Comparison of ENCODE assay signal across 12 mouse cellular contexts in the genomic region with DNA sequence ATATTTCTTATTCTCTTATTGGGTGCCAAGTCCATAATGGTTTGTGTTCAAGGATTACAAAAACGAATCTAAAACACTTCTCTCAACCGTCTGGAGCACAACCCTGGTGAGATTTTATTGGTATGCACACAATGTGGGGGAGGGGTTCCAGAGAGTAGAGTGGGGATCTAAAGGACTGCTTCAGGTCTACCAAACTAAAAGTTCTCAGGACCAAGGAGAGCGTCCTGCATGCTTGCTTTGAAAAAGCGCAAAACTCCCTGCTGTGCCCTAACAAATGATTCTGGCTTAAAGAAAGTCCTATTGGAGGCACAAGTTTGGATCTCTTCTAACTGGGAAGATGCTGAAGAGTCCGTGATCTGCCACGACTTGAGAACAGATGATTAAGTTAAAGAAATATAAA.
DNase-seq lines count a peak whose midpoint lies in the region.
"Had no signal": no experiment of that assay in that cellular context is flagged by ENCODE, and none has a peak within 500 bp of the region (broad histone marks: within the 10 kb centered on the region; RNA-seq: fewer than 3 reads in every experiment).

No protein-coding gene starts in this region.

- DNase-seq in heart, postnatal 4 days = peak; percentile 5
- DNase-seq in heart, adult 11 months = no peak
- peak; percentile 17 for DNase-seq in lung, postnatal 10 days
- no peak for DNase-seq in lung, postnatal 14 days
- peak; percentile 79 for DNase-seq in embryo, embryonic 11 days
- peak; percentile 68 for DNase-seq in retina, embryonic 14.5 days (ENCODE audit: low spot score)
- DNase-seq in layer of hippocampus, adult 11-12 months (ENCODE audit: low spot score) = no peak
- DNase-seq in natural killer cell, adult 2 months (ENCODE audit: low spot score in 2 of 2) = no peak
- DNase-seq: cerebellum, postnatal 10 days; gastrocnemius, adult 2 months; right cerebral cortex, postnatal 4 days; thymus, postnatal 4 days had no signal

Comparison
In these comparisons a context has a peak if more than half of its experiments do, and no peak if none do; other contexts are left out.
1. DNase-seq: peak in heart, postnatal 4 days (single experiment), lung, postnatal 10 days (single experiment), embryo, embryonic 11 days (single experiment) and retina, embryonic 14.5 days (single experiment); none in heart, adult 11 months (single experiment), lung, postnatal 14 days (single experiment), layer of hippocampus, adult 11-12 months (single experiment) and natural killer cell, adult 2 months (0 of 2).